Mouse (Mus musculus) regulatory T cell (primary cell): ENCODE results near the gene A630095N17Rik.

Experiments used
- in situ Hi-C: fragments of 300-600 bp; cut with MboI, MseI; formaldehyde crosslinking; loops from one replicate; pipeline ENCODE4 v1.15.1; 2025; ENCODE audit warnings: high pct_unique_total_duplicates

A630095N17Rik gene

DNA sequence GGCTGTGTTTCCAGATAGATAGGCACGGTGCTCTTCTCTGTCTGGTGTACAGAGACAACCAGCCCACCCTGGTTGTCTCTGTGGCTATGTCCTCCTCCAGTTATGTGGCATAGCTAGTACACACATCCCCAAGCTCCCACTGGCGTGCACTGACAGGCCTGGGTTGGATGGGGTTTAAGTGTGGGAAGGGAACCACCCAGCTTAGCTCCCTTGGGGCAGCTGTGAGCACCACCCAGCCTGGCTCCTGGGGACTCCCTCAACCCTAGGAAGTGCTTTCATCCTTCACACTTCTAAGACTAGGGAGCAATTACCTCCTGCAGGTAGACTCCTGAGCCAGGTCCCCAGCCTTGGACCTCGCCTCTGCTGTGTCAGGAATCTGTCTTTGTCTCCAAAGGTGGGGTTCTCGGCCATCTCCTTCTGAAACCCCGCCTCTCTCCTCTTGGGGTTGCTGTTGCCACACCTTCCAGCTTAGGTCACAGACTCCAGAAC is at the start of gene A630095N17Rik:
Gene A630095N17Rik (minus strand): TSS at position 439 of the 489 bp plus-strand sequence.
- in situ Hi-C loops = no loop called here

- in situ Hi-C loops = loop anchor here (10.0 kb wide), 2 partner anchors 243 to 323 kb away; partner anchors contain the start of gene Ihh
These were observed 46.3 kb upstream of the A630095N17Rik start, which contains the start of gene Resp18 for GRCm38 (mm10) chr1:75278228-75278627. TSS of gene Resp18 (minus strand) at chr1:75278415.

DNA sequence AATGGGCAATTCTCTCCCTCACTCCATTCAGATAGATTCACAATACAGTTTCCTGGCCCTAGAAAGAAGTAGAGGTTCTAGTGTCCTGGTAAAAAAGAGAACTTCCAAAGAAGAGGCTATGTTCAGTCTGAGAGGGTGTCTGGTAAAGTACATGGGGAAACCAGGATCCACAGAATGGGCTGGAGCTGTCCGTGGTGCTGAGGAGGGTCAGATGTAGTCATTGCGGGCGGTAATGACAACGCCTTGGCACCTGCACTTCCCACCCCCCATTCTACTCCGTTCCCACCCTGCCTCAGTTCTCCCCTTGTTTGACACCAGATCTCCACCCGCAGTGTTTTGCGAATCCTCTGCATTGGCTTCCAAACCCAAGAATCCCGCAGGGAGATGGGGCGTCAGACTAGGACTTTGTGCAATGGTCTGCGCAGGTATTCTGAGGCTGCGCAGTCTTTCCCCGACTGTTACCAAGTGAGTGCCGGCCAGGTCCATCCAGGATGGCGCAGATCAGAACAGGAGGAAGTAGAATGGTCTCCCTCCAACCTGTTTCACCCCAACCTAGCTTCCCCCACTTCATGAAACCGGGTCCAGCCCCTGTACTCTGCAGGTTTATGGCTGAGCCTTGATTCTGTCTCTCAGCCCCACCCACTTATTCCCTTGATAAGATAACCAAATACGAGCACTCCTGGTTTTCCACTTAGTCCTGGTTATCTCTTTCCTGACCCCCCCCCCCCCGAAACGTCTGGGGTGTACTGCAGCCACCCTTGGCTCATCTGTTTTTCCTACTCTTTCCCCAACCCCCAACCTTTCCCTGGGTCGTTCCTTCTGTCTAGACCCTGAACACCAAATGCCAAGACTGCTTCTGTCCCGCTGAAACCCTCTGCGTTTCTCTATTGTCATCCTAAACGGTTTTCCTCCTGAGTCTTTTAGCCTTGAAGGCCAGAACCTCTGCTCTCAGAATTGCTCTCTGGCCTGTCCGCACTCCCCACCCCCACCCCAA is 45.6 kb upstream of the A630095N17Rik start:
- in situ Hi-C loops = loop anchor here (10.0 kb wide), 2 partner anchors 243 to 323 kb away; partner anchors contain the start of gene Ihh

DNA sequence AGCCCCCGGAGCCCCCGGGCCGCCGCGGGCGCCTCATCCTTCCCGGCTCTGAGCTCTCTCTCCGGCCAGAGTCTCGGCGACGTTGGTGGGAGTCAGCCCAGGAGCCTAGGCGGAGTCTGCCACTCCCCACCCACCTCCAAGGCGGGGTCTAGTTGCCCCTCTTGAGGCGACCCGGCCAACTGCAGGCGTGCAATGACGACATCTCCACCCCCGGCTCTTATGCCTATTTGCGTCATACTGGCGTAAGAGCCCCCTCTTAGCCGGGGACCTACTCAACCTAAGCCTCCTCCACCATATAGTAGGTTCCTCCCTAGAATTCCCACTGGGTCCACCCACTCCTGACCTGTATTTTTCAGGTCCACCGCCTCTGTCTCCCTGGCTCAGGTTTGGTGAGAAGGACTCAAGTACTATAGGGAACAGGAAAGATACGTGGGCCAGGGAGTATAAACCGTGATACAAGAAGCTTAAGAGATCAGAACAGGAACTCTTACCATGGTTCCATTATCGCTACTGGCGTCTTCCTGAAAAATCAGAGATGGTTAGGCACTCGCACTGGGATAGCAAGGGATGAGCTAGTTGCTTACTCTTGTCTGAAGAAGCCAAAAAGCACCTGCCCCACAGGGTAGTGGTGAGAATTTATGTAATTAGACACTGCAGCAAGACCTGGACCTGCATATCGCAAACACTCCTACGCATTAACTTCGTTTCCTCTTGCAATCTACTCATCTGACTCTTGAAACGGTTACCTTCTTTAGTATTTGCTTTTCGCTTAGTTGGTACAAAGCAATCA is 32.4 kb upstream of the A630095N17Rik start, which contains the start of gene Ptprn:
Gene Ptprn (minus strand): TSS at position 412 of the 790 bp plus-strand sequence.
- in situ Hi-C loops = no loop called here

- in situ Hi-C loops = no loop called here
These were observed 31.4 kb upstream of the A630095N17Rik start for GRCm38 (mm10) chr1:75262969-75263951.

DNA sequence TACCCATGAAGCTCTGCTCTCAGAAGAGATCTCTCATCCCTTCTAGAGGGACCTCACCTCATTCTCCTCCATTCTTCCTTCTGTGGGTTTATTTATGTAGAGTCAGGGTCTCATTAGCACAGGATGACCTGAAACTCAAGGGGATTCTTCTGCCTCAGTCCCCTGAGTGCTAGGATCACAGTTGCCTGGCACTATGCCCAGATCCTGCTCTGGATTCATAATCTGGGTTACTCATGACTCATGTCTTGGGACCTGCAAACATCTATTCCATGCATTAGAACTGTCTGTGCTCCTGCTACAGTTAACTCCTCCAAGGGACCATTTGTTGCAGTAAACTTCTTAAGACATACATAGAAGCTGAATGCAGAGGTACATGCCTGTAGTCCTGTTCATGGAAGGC is 29.4 kb upstream of the A630095N17Rik start:
- in situ Hi-C loops = no loop called here

- in situ Hi-C loops = no loop called here
These were observed 23.7 kb upstream of the A630095N17Rik start for GRCm38 (mm10) chr1:75255516-75256046.

DNA sequence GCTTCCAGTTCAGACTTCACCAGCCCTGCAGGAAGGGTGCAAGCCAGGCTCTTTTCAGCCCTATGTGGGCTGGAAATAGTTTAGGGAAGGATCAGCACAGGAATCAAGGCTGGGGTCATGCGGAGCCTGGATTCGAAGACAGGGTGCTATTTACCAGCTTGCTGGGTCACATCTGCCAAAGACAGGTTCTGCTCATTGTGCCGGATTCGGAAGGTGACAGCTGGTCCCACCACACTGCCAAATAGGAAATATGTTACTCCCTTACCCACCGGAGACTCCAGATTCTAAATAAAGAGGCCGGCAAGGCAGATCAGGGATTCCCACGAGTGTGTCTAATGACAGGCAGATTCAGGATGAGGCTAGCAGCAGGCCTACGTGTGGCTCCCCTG is 22.7 kb upstream of the A630095N17Rik start:
- in situ Hi-C loops = loop anchor here (5.0 kb wide), 1 partner anchor 127 kb away; the partner anchor contains the start of gene Nhej1

DNA sequence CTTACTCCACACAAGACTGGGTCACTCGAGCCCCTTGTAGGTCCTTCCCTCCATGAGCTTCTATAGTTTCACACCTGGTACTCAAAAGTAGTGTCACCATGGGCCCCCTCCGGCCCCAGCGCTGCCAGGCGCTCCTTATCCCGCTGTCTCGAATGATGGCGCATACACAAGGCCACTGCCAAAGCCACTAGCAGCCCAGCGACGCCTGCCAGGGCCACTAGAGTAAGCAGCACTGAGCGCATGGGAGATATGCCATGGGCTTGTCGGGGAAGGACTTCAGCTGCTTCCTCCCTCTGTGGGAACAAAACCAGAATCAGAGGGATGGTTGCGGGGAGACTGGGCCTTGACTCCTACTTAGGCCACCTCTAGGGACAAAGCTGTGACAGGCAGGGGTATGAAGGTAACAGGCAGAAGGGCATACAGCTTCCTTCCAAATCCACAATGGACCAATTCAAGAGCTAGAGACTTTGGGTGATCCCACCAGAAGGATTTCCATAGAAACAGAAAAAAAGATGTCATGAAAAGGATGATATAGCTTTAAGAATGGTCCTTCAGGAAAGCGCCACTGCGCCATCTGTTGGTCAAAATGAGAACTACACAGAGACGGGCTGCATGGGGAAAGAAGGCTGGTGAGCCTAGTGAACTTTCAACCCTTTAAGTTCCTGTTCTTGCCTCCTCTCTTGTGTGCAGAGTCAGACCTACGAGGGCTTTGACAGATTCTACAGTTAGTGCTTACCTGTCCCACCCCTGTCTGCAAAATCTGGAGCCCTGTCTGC is 22.1 kb upstream of the A630095N17Rik start:
- in situ Hi-C loops = loop anchor here (5.0 kb wide), 1 partner anchor 127 kb away; the partner anchor contains the start of gene Nhej1

GRCm38 (mm10) chr1:75253029-75253428 is 21.1 kb upstream of the A630095N17Rik start:
- in situ Hi-C loops = loop anchor here (5.0 kb wide), 1 partner anchor 126 kb away; the partner anchor contains the start of gene Nhej1

DNA sequence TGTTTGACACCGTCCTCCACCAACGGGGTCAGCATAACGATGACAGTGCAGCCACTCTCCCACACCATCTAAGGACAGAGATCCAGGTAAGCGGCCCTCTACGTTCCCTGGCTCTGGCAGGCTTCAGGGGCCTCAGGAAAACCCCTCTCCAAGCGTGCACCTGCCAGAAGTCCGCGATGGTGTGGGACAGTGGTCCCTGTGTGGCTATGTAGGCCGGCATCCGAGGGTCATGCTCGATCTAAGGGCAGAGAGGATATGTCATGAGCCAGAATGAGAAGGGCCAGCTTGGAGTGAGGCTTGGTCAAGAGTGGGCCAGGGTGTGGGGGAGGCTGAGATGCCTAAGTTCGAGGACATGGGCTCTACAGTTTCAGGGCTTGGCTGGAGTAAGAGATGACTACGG is 20.4 kb upstream of the A630095N17Rik start:
- in situ Hi-C loops = loop anchor here (5.0 kb wide), 1 partner anchor 125 kb away; the partner anchor contains the start of gene Nhej1

DNA sequence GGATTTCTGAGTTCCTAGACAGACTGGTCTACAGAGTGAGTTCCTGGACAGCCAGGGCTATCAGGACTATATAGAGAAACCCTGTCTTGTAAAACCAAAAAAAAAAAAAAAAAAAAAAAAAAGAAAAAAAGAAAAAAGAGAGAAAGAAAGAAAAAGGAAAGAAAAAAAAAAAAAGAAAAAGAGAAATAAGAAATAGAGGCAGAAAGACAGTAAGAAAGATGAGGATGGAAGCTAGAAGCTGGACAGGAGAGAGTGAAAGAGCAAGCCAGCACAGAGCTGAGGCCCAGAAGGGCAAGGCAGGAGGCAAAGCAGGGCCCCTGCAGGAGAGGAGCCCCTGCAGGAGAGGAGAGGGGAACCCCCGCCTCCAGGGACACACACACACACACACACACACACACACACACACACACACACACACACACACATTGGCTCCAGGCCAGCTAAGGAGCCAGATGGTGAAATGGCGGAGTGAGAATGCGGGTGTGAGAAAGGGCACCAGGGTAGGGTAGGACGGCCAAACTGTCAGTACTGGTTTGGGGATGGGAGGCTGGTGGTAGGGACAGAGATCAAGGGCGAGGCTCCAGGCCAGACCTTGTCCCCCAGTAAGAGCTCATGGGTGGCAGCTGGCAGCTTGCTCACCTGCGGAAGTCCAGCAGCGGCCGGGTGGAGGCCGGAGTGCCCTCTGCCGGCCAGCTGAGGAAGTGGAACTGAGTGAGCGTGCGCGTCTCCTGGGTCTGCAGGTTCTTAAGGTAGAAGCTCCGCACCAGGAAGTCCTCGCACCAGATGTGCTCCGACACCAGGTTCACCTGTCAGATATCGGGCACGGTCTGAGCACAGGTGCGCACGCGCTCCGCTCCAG is 19.4 kb upstream of the A630095N17Rik start:
- in situ Hi-C loops = loop anchor here (5.0 kb wide), 1 partner anchor 124 kb away; the partner anchor contains the start of gene Nhej1

GRCm38 (mm10) chr1:75250498-75250897 is 18.6 kb upstream of the A630095N17Rik start:
- in situ Hi-C loops = loop anchor here (5.0 kb wide), 1 partner anchor 123 kb away; the partner anchor contains the start of gene Nhej1

DNA sequence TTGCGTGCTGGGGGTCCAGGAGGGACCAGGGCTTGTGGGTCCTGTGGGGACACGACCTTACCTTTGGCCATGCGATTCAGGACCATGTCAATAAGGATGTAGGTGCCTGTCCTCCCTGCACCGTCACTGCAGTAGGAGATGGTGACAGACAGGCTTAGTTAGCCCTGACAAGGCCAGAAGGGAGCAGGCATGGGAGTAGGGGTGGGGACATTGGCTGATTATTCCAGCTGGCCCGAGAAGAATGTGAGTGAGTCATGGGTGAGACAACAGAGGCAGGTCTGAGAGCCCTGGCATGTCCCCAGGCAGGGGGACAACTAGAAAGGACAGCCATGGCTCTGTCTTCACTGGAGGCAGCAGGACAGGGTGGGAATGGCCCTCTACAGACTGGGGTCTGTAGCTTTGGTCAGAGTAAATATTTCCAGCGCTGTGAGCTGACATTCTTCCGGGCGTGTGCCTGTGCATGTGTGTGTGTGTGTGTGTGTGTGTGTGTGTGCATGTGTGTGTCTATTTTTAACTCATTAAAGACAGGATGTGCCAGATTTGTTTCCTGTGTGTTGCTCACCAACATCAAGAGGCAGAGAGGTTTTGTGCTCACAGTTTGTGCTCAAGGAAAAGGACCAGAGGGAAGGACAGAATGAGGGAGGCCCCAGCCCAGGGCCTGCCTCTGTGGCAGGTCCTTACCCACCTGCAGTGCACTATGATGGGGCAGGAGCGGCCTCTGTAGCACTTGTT is 16.3 kb upstream of the A630095N17Rik start:
- in situ Hi-C loops = no loop called here

DNA sequence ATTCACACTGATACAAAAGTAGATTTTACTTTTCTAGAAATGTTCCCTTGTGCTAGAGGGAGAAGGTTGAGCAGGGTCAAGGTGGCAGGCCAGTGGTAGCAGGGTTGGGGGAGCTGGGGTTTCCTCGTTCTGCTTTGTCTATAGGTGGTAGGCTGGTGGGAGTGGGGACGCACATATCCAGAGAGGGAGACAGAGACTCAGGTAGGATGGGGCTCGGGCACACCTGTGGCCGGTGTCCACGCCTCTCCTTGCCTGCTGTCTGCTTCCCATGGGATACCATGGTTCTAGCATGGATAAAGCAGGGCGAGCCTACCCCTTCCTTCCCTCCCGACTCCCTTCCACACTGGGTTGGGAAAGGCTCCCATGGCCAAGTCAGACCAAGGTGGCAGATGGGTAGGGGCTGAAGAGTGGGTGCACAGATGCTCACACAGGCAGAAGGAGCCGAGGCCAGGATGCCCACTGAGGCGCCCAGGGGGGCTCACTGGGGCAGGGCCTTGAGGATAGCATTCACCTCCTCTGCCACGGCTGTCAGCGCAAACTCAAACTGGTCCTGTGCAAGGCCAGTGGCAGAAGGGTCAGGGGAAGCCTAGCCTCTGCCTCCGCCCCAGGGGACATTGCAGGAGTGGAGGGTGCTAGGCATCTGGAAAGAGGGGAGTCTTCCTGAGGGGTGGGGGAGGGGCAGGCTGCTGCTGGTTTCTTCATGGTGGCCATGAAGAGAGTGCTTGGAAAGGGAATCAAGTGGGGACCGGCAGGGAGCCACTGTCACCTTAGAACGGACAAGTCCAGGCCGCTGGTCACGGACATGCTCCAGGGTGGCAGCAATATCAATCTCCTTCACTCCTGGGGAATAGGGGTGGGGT is 15.4 kb upstream of the A630095N17Rik start:
- in situ Hi-C loops = no loop called here

- in situ Hi-C loops = no loop called here
These were observed 12.9 kb upstream of the A630095N17Rik start for GRCm38 (mm10) chr1:75244836-75245235.
